Mouse (Mus musculus): ENCODE results near the gene Etv3. TPM values are rescaled to one million over a fixed set of nuclear protein-coding genes. Genes with fewer than 3 reads are reported as not detected.

Gene Etv3
- polyA plus RNA-seq, 1 experiment from 2014 or later, result 10.4 TPM

DNA sequence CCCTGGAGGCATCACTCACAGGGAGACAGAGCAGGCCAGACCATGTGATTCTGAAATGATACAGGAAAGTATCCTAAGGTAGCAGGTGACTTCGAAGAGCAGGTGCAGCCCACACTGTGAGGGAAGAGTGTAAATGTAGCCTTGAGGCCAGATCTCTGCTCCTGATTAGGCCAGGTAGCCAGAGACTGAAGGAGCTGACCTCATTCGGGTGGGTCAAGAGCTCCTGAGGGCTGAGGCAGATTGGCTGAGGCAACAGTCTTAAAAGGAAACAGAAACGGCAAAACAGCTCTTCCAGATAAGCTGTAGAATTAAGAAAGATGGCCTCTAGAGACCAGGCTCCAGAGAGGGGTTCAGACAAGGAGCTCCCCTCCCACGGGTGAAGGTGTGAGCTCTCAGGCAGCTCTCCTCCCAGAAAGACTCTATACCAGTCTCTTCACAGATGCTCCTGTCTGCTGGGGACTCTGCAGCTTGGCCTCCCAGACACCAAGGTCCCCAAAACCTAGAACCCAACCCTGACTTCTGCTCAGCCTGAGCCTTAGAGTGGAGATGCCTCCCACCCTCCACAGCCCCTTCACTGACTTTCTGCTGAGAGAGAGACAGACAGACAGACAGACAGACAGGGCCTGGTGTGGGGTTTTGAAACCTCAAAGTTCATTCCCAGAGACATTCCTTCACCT is 20.3 kb upstream of the Etv3 start:
- Histone ChIP-seq H3K9me3 (no peaks in the 10 kb centered on the region), H3K27ac (replicated peaks) (no peak overlapping the region), H3K27me3 (no peaks in the 10 kb centered on the region), H3K4me3 (no peak overlapping the region), H3K4me1 (replicated peaks) (peaks cover 6% of the 10 kb centered on the region), H3K4me2 (no peak overlapping the region), H3K9ac (no peak overlapping the region), H3K36me3 (no peaks in the 10 kb centered on the region)
- 0 out of 2 replicates have a peak, but pooled peaks have one; percentile 31 for ATAC-seq (ENCODE audit: low FRiP score, low read depth)
- WGBS, result 69% methylated on average over 4 of the region's 4 CpGs

GRCm38 (mm10) chr3:87506456-87507416 is 18.5 kb upstream of the Etv3 start:
- 72% methylated on average over 12 of the region's 12 CpGs for WGBS
- Histone ChIP-seq H3K4me2 (no peak overlapping the region), H3K4me1 (replicated peaks) (peaks cover 6% of the 10 kb centered on the region), H3K9ac (no peak overlapping the region), H3K27me3 (no peaks in the 10 kb centered on the region), H3K9me3 (no peaks in the 10 kb centered on the region), H3K4me3 (no peak overlapping the region), H3K36me3 (no peaks in the 10 kb centered on the region), H3K27ac (replicated peaks) (no peak overlapping the region)
- no peak for ATAC-seq (ENCODE audit: low FRiP score, low read depth)

- H3K27me3 ChIP-seq, result no peaks in the 10 kb centered on the region
- H3K9ac ChIP-seq, result peak overlapping the region; percentile 16; the same call in 1 of the 2 replicates
- peak; percentile 82; the same call in 1 of the 2 replicates for ATAC-seq (ENCODE audit: low FRiP score, low read depth)
- no peak overlapping the region for H3K4me3 ChIP-seq
- peak overlapping the region; percentile 38 for H3K4me2 ChIP-seq
- peaks cover 6% of the 10 kb centered on the region for H3K4me1 ChIP-seq (replicated peaks)
- H3K36me3 ChIP-seq, result no peaks in the 10 kb centered on the region
- no peak overlapping the region for H3K27ac ChIP-seq (replicated peaks)
- 30% methylated on average over 17 of the region's 17 CpGs for whole genome bisulfite sequencing
- no peaks in the 10 kb centered on the region for H3K9me3 ChIP-seq
Measured at GRCm38 (mm10) chr3:87508205-87508901, 16.9 kb upstream of the Etv3 start.

- H3K36me3 ChIP-seq, result no peaks in the 10 kb centered on the region
- 65% methylated on average over 4 of the region's 4 CpGs for WGBS
- H3K4me2 ChIP-seq, result no peak overlapping the region
- ATAC-seq (ENCODE audit: low FRiP score, low read depth), result no peak
- no peak overlapping the region for H3K4me3 ChIP-seq
- H3K4me1 ChIP-seq (replicated peaks), result peaks cover 6% of the 10 kb centered on the region
- no peaks in the 10 kb centered on the region for H3K27me3 ChIP-seq
- H3K9ac ChIP-seq, result no peak overlapping the region
- H3K27ac ChIP-seq (replicated peaks), result no peak overlapping the region
- H3K9me3 ChIP-seq, result no peaks in the 10 kb centered on the region
Measured at GRCm38 (mm10) chr3:87509061-87509460, 16.1 kb upstream of the Etv3 start.

GRCm38 (mm10) chr3:87510832-87511231 is 14.4 kb upstream of the Etv3 start:
- no peak overlapping the region for H3K27ac ChIP-seq (replicated peaks)
- H3K9ac ChIP-seq, result no peak overlapping the region
- ATAC-seq (ENCODE audit: low FRiP score, low read depth), result no peak
- no peaks in the 10 kb centered on the region for H3K36me3 ChIP-seq
- no peaks in the 10 kb centered on the region for H3K9me3 ChIP-seq
- H3K4me2 ChIP-seq, result no peak overlapping the region
- H3K4me3 ChIP-seq, result no peak overlapping the region
- no peaks in the 10 kb centered on the region for H3K27me3 ChIP-seq
- H3K4me1 ChIP-seq (replicated peaks), result peaks cover 6% of the 10 kb centered on the region
- WGBS, result 91% methylated on average over 9 of the region's 9 CpGs

GRCm38 (mm10) chr3:87511971-87512765 is 13.0 kb upstream of the Etv3 start:
- Histone ChIP-seq H3K4me1 (replicated peaks) (peaks cover 6% of the 10 kb centered on the region), H3K9ac (no peak overlapping the region), H3K36me3 (no peaks in the 10 kb centered on the region), H3K4me2 (no peak overlapping the region), H3K27me3 (no peaks in the 10 kb centered on the region), H3K4me3 (no peak overlapping the region), H3K27ac (replicated peaks) (no peak overlapping the region), H3K9me3 (no peaks in the 10 kb centered on the region)
- 59% methylated on average over 16 of the region's 16 CpGs for WGBS
- no peak for ATAC-seq (ENCODE audit: low FRiP score, low read depth)

- Histone ChIP-seq H3K9ac (no peak overlapping the region), H3K4me1 (replicated peaks) (no peaks in the 10 kb centered on the region), H3K27me3 (no peaks in the 10 kb centered on the region), H3K4me2 (no peak overlapping the region), H3K4me3 (no peak overlapping the region), H3K36me3 (no peaks in the 10 kb centered on the region), H3K27ac (replicated peaks) (no peak overlapping the region), H3K9me3 (no peaks in the 10 kb centered on the region)
- 64% methylated on average over 13 of the region's 13 CpGs for WGBS
- no peak for ATAC-seq (ENCODE audit: low FRiP score, low read depth)
Measured at GRCm38 (mm10) chr3:87515567-87516081, 9.6 kb upstream of the Etv3 start.

- Histone ChIP-seq H3K36me3 (no peaks in the 10 kb centered on the region), H3K9ac (no peak overlapping the region), H3K9me3 (no peaks in the 10 kb centered on the region), H3K27me3 (no peaks in the 10 kb centered on the region), H3K4me2 (no peak overlapping the region), H3K4me3 (no peak overlapping the region), H3K4me1 (replicated peaks) (no peaks in the 10 kb centered on the region), H3K27ac (replicated peaks) (no peak overlapping the region)
- no peak for ATAC-seq (ENCODE audit: low FRiP score, low read depth)
Measured at GRCm38 (mm10) chr3:87518425-87518824, 6.8 kb upstream of the Etv3 start.

- H3K36me3 ChIP-seq, result no peaks in the 10 kb centered on the region
- H3K4me1 ChIP-seq (replicated peaks), result peaks cover 6% of the 10 kb centered on the region
- no peak overlapping the region for H3K4me2 ChIP-seq
- H3K27ac ChIP-seq (replicated peaks), result no peak overlapping the region
- WGBS, result 87% methylated on average over 4 of the region's 4 CpGs
- no peaks in the 10 kb centered on the region for H3K9me3 ChIP-seq
- no peaks in the 10 kb centered on the region for H3K27me3 ChIP-seq
- H3K4me3 ChIP-seq, result no peak overlapping the region
- no peak for ATAC-seq (ENCODE audit: low FRiP score, low read depth)
- no peak overlapping the region for H3K9ac ChIP-seq
Measured at GRCm38 (mm10) chr3:87521126-87521525, 4.1 kb upstream of the Etv3 start.

DNA sequence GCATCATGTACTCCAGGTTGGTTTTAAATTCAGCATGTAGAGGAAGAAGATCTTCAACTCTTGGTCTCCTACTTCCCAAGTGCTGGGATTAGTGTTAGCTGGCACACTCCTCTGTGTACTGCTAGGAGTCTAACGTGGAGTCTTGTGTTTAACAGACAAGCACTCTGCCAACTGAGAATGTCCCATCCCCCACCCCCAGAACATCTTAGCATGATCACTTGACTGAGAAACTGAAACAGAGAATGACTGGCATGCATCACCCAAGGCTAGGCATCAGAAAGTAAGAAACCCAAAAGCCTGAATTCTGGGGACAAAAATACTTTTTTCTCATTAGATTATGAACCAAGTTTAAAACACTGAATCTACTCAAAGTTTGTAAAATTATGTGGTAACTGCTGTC is 3.4 kb upstream of the Etv3 start:
- Histone ChIP-seq H3K9ac (no peak overlapping the region), H3K27me3 (no peaks in the 10 kb centered on the region), H3K4me1 (replicated peaks) (peaks cover 13% of the 10 kb centered on the region), H3K4me3 (no peak overlapping the region), H3K27ac (replicated peaks) (no peak overlapping the region), H3K36me3 (no peaks in the 10 kb centered on the region), H3K9me3 (no peaks in the 10 kb centered on the region), H3K4me2 (no peak overlapping the region)
- no peak for ATAC-seq (ENCODE audit: low FRiP score, low read depth)
- WGBS, result 72% methylated on average over 1 of the region's 1 CpGs

DNA sequence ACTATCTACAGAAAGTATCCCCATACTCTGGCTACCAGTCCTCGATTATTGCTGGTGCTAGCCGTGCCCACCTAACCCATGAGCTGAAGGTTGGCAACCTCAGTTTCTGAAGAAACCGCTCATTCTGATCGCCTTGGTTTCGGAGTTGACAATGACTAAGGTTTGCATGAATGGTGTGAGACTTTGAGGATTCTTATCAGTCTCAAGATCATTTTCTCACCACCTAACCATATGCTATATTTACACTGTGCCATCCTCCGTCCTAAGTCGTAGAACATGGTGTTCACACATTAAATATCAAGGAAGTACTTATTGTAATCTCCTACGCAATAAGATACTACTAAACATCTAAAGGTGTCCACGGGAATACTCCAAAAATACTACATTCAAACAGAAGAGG is 1.5 kb upstream of the Etv3 start:
- 95% methylated on average over 9 of the region's 9 CpGs for WGBS
- Histone ChIP-seq H3K36me3 (peaks cover 11% of the 10 kb centered on the region), H3K4me1 (replicated peaks) (peaks cover 19% of the 10 kb centered on the region), H3K9ac (no peak overlapping the region), H3K9me3 (no peaks in the 10 kb centered on the region), H3K4me3 (no peak overlapping the region), H3K27ac (replicated peaks) (no peak overlapping the region), H3K27me3 (no peaks in the 10 kb centered on the region), H3K4me2 (no peak overlapping the region)
- ATAC-seq (ENCODE audit: low FRiP score, low read depth), result no peak
